Mouse (Mus musculus): ENCODE results near the gene Shroom3.
A peak's percentile ranks its signal among the peaks of the same experiment; 100 is the strongest.

Shroom3 gene

GRCm38 (mm10) chr5:92967143-92967542 lies 283.9 kb downstream of the Shroom3 start:
- DNase-seq (ENCODE audit: low read depth, low spot score), result no peak

GRCm38 (mm10) chr5:92967906-92968305 lies 284.7 kb downstream of the Shroom3 start:
- no peak for DNase-seq (ENCODE audit: low read depth, low spot score)

GRCm38 (mm10) chr5:92969443-92969842 lies 286.2 kb downstream of the Shroom3 start:
- DNase-seq (ENCODE audit: low read depth, low spot score), result no peak

GRCm38 (mm10) chr5:92969926-92970325 lies 286.7 kb downstream of the Shroom3 start:
- no peak for DNase-seq (ENCODE audit: low read depth, low spot score)

GRCm38 (mm10) chr5:92970480-92970879 lies 287.2 kb downstream of the Shroom3 start:
- DNase-seq (ENCODE audit: low read depth, low spot score), result peak; percentile 82

GRCm38 (mm10) chr5:92980393-92980792 lies 297.2 kb downstream of the Shroom3 start:
- DNase-seq (ENCODE audit: low read depth, low spot score), result no peak

GRCm38 (mm10) chr5:92980862-92981261 lies 297.6 kb downstream of the Shroom3 start:
- DNase-seq (ENCODE audit: low read depth, low spot score), result no peak

- peak; percentile 79 for DNase-seq (ENCODE audit: low read depth, low spot score)
Observed at GRCm38 (mm10) chr5:92982673-92983072, 299.4 kb downstream of the Shroom3 start.

- DNase-seq (ENCODE audit: low read depth, low spot score), result peak; percentile 87
Observed at GRCm38 (mm10) chr5:92983942-92984341, 300.7 kb downstream of the Shroom3 start.

GRCm38 (mm10) chr5:92984692-92985091 lies 301.5 kb downstream of the Shroom3 start:
- no peak for DNase-seq (ENCODE audit: low read depth, low spot score)

- DNase-seq (ENCODE audit: low read depth, low spot score), result no peak
Observed at GRCm38 (mm10) chr5:92985391-92985790, 302.2 kb downstream of the Shroom3 start.

- DNase-seq (ENCODE audit: low read depth, low spot score), result peak; percentile 84
Observed at GRCm38 (mm10) chr5:92986651-92987610, 303.7 kb downstream of the Shroom3 start.

- DNase-seq (ENCODE audit: low read depth, low spot score), result no peak
Observed at GRCm38 (mm10) chr5:92987891-92988768, 304.9 kb downstream of the Shroom3 start.

- peak; percentile 71 for DNase-seq (ENCODE audit: low read depth, low spot score)
Observed at GRCm38 (mm10) chr5:92988769-92989356, 305.6 kb downstream of the Shroom3 start.

GRCm38 (mm10) chr5:92992106-92992505 lies 308.9 kb downstream of the Shroom3 start:
- DNase-seq (ENCODE audit: low read depth, low spot score), result no peak

GRCm38 (mm10) chr5:92994309-92994708 lies 311.1 kb downstream of the Shroom3 start:
- no peak for DNase-seq (ENCODE audit: low read depth, low spot score)

- DNase-seq (ENCODE audit: low read depth, low spot score), result no peak
Observed at GRCm38 (mm10) chr5:92994861-92995260, 311.6 kb downstream of the Shroom3 start.

- DNase-seq (ENCODE audit: low read depth, low spot score), result no peak
Observed at GRCm38 (mm10) chr5:92997428-92998120, 314.3 kb downstream of the Shroom3 start.

GRCm38 (mm10) chr5:92998494-92999016 lies 315.3 kb downstream of the Shroom3 start:
- DNase-seq (ENCODE audit: low read depth, low spot score), result no peak

- DNase-seq (ENCODE audit: low read depth, low spot score), result no peak
Observed at GRCm38 (mm10) chr5:93000060-93000459, 316.8 kb downstream of the Shroom3 start.

Data from ZHBTc4 (cell line).